ENCODE assay signal across 10 mouse cellular contexts in genomic region chr5:120742125-120742524, GRCm38 (mm10). TPM values are rescaled to one million over a fixed set of nuclear protein-coding genes. Genes with fewer than 3 reads are reported as not detected.
DNase-seq lines count a peak whose midpoint lies in the region; ATAC-seq and TF ChIP-seq lines count a peak whose summit lies in the region.
"Had no signal": no experiment of that assay in that cellular context is flagged by ENCODE, and none has a peak within 500 bp of the region (broad histone marks: within the 10 kb centered on the region; RNA-seq: fewer than 3 reads in every experiment).

No protein-coding gene starts in this region.

- TF ChIP-seq CTCF in hindbrain, postnatal 0 days (IDR thresholded peaks at IDR 0.05; ENCODE audit: low read depth), result peak; percentile 70

- no peaks in the 10 kb centered on the region for H3K4me1 ChIP-seq in hindbrain, postnatal 0 days (ENCODE audit: insufficient read depth, low read length)
- H3K4me1 ChIP-seq in hindbrain, embryonic 12.5 days, result no peaks in the 10 kb centered on the region
- H3K4me1 ChIP-seq in ES-E14 (ENCODE audit: control insufficient read depth in 2 of 2, insufficient read depth in 2 of 2, low read length in 2 of 2, poor library complexity in 1 of 2), result peaks cover 0 to 6% of the 10 kb centered on the region in 2 experiments; a peak in 2 of 4 replicates
- H3K4me1 ChIP-seq: liver, embryonic 15.5 days had no signal

- no peak overlapping the region for H3K27ac ChIP-seq in hindbrain, postnatal 0 days
- H3K27ac ChIP-seq in hindbrain, embryonic 12.5 days, result no peak overlapping the region
- H3K27ac ChIP-seq in ES-E14 (ENCODE audit: insufficient read depth, low read depth, low read length, poor library complexity, severe bottlenecking), result no peak overlapping the region
- H3K27ac ChIP-seq: liver, embryonic 15.5 days had no signal

- 29% methylated on average over 4 of the region's 4 CpGs for whole genome bisulfite sequencing in hindbrain, postnatal 0 days
- 36% methylated on average over 4 of the region's 4 CpGs for WGBS in hindbrain, embryonic 12.5 days

- in situ Hi-C loops in ES-E14 (cut with MboI; ENCODE audit: low sequenced_read_pairs in 2 of 2, unreplicated experiment in 2 of 2), result no loop called here

- no peaks in the 10 kb centered on the region for H3K9me3 ChIP-seq in hindbrain, postnatal 0 days (ENCODE audit: low read length)
- H3K9me3 ChIP-seq in hindbrain, embryonic 12.5 days (replicated peaks), result no peaks in the 10 kb centered on the region
- no peaks in the 10 kb centered on the region for H3K9me3 ChIP-seq in ES-E14 (ENCODE audit: control insufficient read depth, insufficient read depth, low read depth, low read length)
- H3K9me3 ChIP-seq: liver, embryonic 15.5 days had no signal

- ATAC-seq in hindbrain, postnatal 0 days, result no peak
- ATAC-seq in hindbrain, embryonic 12.5 days (ENCODE audit: low FRiP score), result no peak
- 0 out of 2 replicates have a peak, but pooled peaks have one; percentile 33 for ATAC-seq in megakaryocyte, adult 5-6 weeks (ENCODE audit: poor library complexity, severe bottlenecking)

- DNase-seq in hindbrain, postnatal 0 days (ENCODE audit: low spot score), result peak; percentile 54
- peak; percentile 71 to 77 for DNase-seq in B cell, adult 2 months
- DNase-seq in ES-E14 (ENCODE audit: low read depth, low spot score), result peak; percentile 81
- peak; percentile 30 for DNase-seq in embryo, embryonic 11.5 days (ENCODE audit: low read depth, low spot score)
- DNase-seq in thymus, postnatal 4 days, result peak; percentile 75
- DNase-seq in gastrocnemius, postnatal 4 days (ENCODE audit: low spot score in 2 of 2), result no peak

- H3K4me3 ChIP-seq in hindbrain, postnatal 0 days (ENCODE audit: low read length), result no peak overlapping the region
- H3K4me3 ChIP-seq in hindbrain, embryonic 12.5 days, result no peak overlapping the region
- H3K4me3 ChIP-seq in ES-E14 (ENCODE audit: insufficient read depth in 1 of 2, low read depth in 1 of 2, low read length in 2 of 2, poor library complexity in 1 of 2, severe bottlenecking in 1 of 2), result no peak overlapping the region
- H3K4me3 ChIP-seq: liver, embryonic 15.5 days had no signal

- no peaks in the 10 kb centered on the region for H3K27me3 ChIP-seq in hindbrain, postnatal 0 days (ENCODE audit: insufficient read depth, low read length)
- H3K27me3 ChIP-seq in hindbrain, embryonic 12.5 days, result peaks cover 3% of the 10 kb centered on the region; the same call in 1 of the 2 replicates

- no peak overlapping the region for H3K4me2 ChIP-seq in hindbrain, postnatal 0 days (ENCODE audit: low read depth, low read length)
- no peak overlapping the region for H3K4me2 ChIP-seq in hindbrain, embryonic 12.5 days (replicated peaks)
- H3K4me2 ChIP-seq: liver, embryonic 15.5 days had no signal

- H3K36me3 ChIP-seq in hindbrain, postnatal 0 days (ENCODE audit: insufficient read depth, low read length), result no peaks in the 10 kb centered on the region
- H3K36me3 ChIP-seq in hindbrain, embryonic 12.5 days, result no peaks in the 10 kb centered on the region
- H3K36me3 ChIP-seq in ES-E14 (ENCODE audit: control insufficient read depth, insufficient read depth, low read length, poor library complexity, severe bottlenecking), result no peaks in the 10 kb centered on the region
- H3K36me3 ChIP-seq: liver, embryonic 15.5 days had no signal

- no peak overlapping the region for H3K9ac ChIP-seq in hindbrain, postnatal 0 days (replicated peaks; ENCODE audit: low read length)
- H3K9ac ChIP-seq in hindbrain, embryonic 12.5 days, result no peak overlapping the region
- H3K9ac ChIP-seq in ES-E14 (ENCODE audit: insufficient read depth, low read depth, low read length, poor library complexity, severe bottlenecking), result no peak overlapping the region
- H3K9ac ChIP-seq: liver, embryonic 15.5 days had no signal

TF ChIP-seq in ES-E14, 5 proteins besides CTCF, POLR2A, EP300 and RAD21:
- TF ChIP-seq CHD2 (IDR thresholded peaks at IDR 0.05; ENCODE audit: low read depth, low read length) (no peak), HCFC1 (IDR thresholded peaks at IDR 0.05; ENCODE audit: borderline replicate concordance, insufficient read depth, low read length) (no peak), MAFK (IDR thresholded peaks at IDR 0.05; ENCODE audit: insufficient read depth, low read depth, low read length) (no peak), ZC3H11A (IDR thresholded peaks at IDR 0.05; ENCODE audit: borderline replicate concordance, low read depth, low read length) (no peak; the same call in 1 of the 2 replicates), ZNF384 (IDR thresholded peaks at IDR 0.05; ENCODE audit: low read depth, low read length) (no peak)
TF ChIP-seq in ES-E14: peak in this region for 0.

RNA-seq across cellular contexts. Expression of gene Oas2, which starts 7.5 kb away (rescaled TPM):
- 0.43 and 1.3 TPM in 2 replicates for total RNA-seq in hindbrain, postnatal 0 days (2014; rRNA removed)
- 0.24 and 0.45 TPM in 2 replicates for polyA plus RNA-seq in hindbrain, postnatal 0 days (2015; fragmentation: Nextera tagmentation; extraction: Ambion mirVana)
- polyA plus RNA-seq in hindbrain, embryonic 12.5 days (2016; fragmentation: Nextera tagmentation; extraction: Ambion mirVana), result 0.30 TPM in 1 of 2 replicates, not detected in the other
- total RNA-seq in ES-E14 (2012; rRNA removed), result 0.85 and 1.3 TPM in 2 replicates
- 13.0 and 13.2 TPM in 2 replicates for total RNA-seq in megakaryocyte, adult 5-6 weeks (2015)
- total RNA-seq in megakaryocyte, adult 5-6 weeks (2017), result 3.9 and 7.5 TPM in 2 replicates
- total RNA-seq in gastrocnemius, postnatal 4 days (2021), result under 1 TPM; 0.23 to 0.25 TPM

RNA-seq across cellular contexts. Expression of gene Dtx1, which starts 30.4 kb away (rescaled TPM):
- 230 and 246 TPM in 2 replicates for total RNA-seq in hindbrain, postnatal 0 days (2014; rRNA removed)
- 51.4 and 52.9 TPM in 2 replicates for polyA plus RNA-seq in hindbrain, postnatal 0 days (2015; fragmentation: Nextera tagmentation; extraction: Ambion mirVana)
- 23.0 and 25.6 TPM in 2 replicates for polyA plus RNA-seq in hindbrain, embryonic 12.5 days (2016; fragmentation: Nextera tagmentation; extraction: Ambion mirVana)
- 13.6 and 29.4 TPM in 2 replicates for total RNA-seq in ES-E14 (2012; rRNA removed)
- total RNA-seq in megakaryocyte, adult 5-6 weeks (2015), result 0.30 and 0.40 TPM in 2 replicates
- not detected in 2 replicates for total RNA-seq in megakaryocyte, adult 5-6 weeks (2017)
- 1 to 10 TPM in 1 of 2 experiments, under 1 TPM in 1; 0.98 to 1.9 TPM for total RNA-seq in gastrocnemius, postnatal 4 days (2021)

RNA-seq across cellular contexts. Expression of gene Oas3, which starts 35.3 kb away (rescaled TPM):
- 0.31 and 0.50 TPM in 2 replicates for total RNA-seq in hindbrain, postnatal 0 days (2014; rRNA removed)
- polyA plus RNA-seq in hindbrain, postnatal 0 days (2015; fragmentation: Nextera tagmentation; extraction: Ambion mirVana), result 0.43 and 0.58 TPM in 2 replicates
- 0.22 and 0.23 TPM in 2 replicates for polyA plus RNA-seq in hindbrain, embryonic 12.5 days (2016; fragmentation: Nextera tagmentation; extraction: Ambion mirVana)
- 1.6 and 2.4 TPM in 2 replicates for total RNA-seq in ES-E14 (2012; rRNA removed)
- total RNA-seq in megakaryocyte, adult 5-6 weeks (2015), result 20.8 and 22.8 TPM in 2 replicates
- total RNA-seq in megakaryocyte, adult 5-6 weeks (2017), result 11.1 and 11.7 TPM in 2 replicates
- total RNA-seq in gastrocnemius, postnatal 4 days (2021), result not detected

RNA-seq across cellular contexts. Expression of gene Oas1e, which starts 53.2 kb away (rescaled TPM):
- 0.26 TPM in 1 of 2 replicates, not detected in the other for total RNA-seq in hindbrain, postnatal 0 days (2014; rRNA removed)
- 0.42 and 0.90 TPM in 2 replicates for polyA plus RNA-seq in hindbrain, postnatal 0 days (2015; fragmentation: Nextera tagmentation; extraction: Ambion mirVana)
- 0.26 and 0.36 TPM in 2 replicates for polyA plus RNA-seq in hindbrain, embryonic 12.5 days (2016; fragmentation: Nextera tagmentation; extraction: Ambion mirVana)
- 0.18 and 0.32 TPM in 2 replicates for total RNA-seq in ES-E14 (2012; rRNA removed)
- 0.39 TPM in 1 of 2 replicates, not detected in the other for total RNA-seq in megakaryocyte, adult 5-6 weeks (2015)
- total RNA-seq in megakaryocyte, adult 5-6 weeks (2017), result not detected in 2 replicates
- total RNA-seq in gastrocnemius, postnatal 4 days (2021), result not detected
- polyA plus RNA-seq: frontal cortex, adult 2 months; liver, embryonic 15.5 days had no signal

Comparison
In these comparisons a context has a peak if more than half of its experiments do, and no peak if none do; other contexts are left out.
1. DNase-seq: peak in hindbrain, postnatal 0 days (single experiment), B cell, adult 2 months (2 of 2), ES-E14 (single experiment), embryo, embryonic 11.5 days (single experiment) and thymus, postnatal 4 days (single experiment); none in gastrocnemius, postnatal 4 days (0 of 2).